Mouse (Mus musculus) gastrocnemius, postnatal 36 days (tissue): Measurements from ENCODE around the gene Dgkh. TPM values are rescaled to one million over a fixed set of nuclear protein-coding genes. Genes with fewer than 3 reads are reported as not detected.

Source experiments
- total RNA-seq, 2 experiments: library from RNA; stranded (reverse); gene quantifications; 2 replicates each; pipeline ENCODE4 v1.2.3; 2021

Dgkh gene
- total RNA-seq, 2 experiments from 2014 or later, result 2.4 to 3.2 TPM

Other genes starting within 250 kb of the Dgkh start
- gene Akap11, start 196.0 kb downstream of the Dgkh start, total RNA-seq, result 10 to 100 TPM; 11.5 to 15.5 TPM
- 10 to 100 TPM; 70.7 to 73.1 TPM for gene Vwa8, start 116.3 kb upstream of the Dgkh start, total RNA-seq